Mouse (Mus musculus): ENCODE results near the gene Glrx5. TPM values are rescaled to one million over a fixed set of nuclear protein-coding genes. Genes with fewer than 3 reads are reported as not detected.

Gene Glrx5
- total and polyA plus RNA-seq, 2 experiments from 2014 or later = 35.8 to 185 TPM

- TF ChIP-seq CTCF (IDR thresholded peaks at IDR 0.05) = no peak
- Histone ChIP-seq H3K36me3 (ENCODE audit: insufficient read depth, low read length) (peaks cover 23% of the 10 kb centered on the region), H3K4me1 (ENCODE audit: insufficient read depth, low read length) (0 out of 2 replicates have a peak, but pooled peaks cover under 1% of the 10 kb centered on the region), H3K4me2 (ENCODE audit: low read depth, low read length, poor library complexity, severe bottlenecking) (no peak overlapping the region), H3K9me3 (ENCODE audit: low read length) (no peaks in the 10 kb centered on the region), H3K27me3 (ENCODE audit: insufficient read depth, low read length) (no peaks in the 10 kb centered on the region), H3K4me3 (ENCODE audit: low read depth, low read length) (no peak overlapping the region), H3K27ac (ENCODE audit: low read depth, low read length) (no peak overlapping the region), H3K9ac (replicated peaks; ENCODE audit: low read length, poor library complexity, severe bottlenecking) (no peak overlapping the region)
- ATAC-seq (ENCODE audit: low FRiP score) = no peak
- no peak for DNase-seq (ENCODE audit: low spot score)
- WGBS = 71% methylated on average over 12 of the region's 12 CpGs
Measured at GRCm38 (mm10) chr12:105039578-105040289, 7.2 kb downstream of the Glrx5 start.

GRCm38 (mm10) chr12:105040950-105041349 is 8.5 kb downstream of the Glrx5 start:
- ATAC-seq (ENCODE audit: low FRiP score) (no peak), DNase-seq (ENCODE audit: low spot score) (no peak)
- Histone ChIP-seq H3K4me1 (ENCODE audit: insufficient read depth, low read length) (no peaks in the 10 kb centered on the region), H3K27ac (ENCODE audit: low read depth, low read length) (no peak overlapping the region), H3K36me3 (ENCODE audit: insufficient read depth, low read length) (peaks cover 23% of the 10 kb centered on the region), H3K4me3 (ENCODE audit: low read depth, low read length) (no peak overlapping the region), H3K9ac (replicated peaks; ENCODE audit: low read length, poor library complexity, severe bottlenecking) (no peak overlapping the region), H3K4me2 (ENCODE audit: low read depth, low read length, poor library complexity, severe bottlenecking) (no peak overlapping the region), H3K9me3 (ENCODE audit: low read length) (no peaks in the 10 kb centered on the region), H3K27me3 (ENCODE audit: insufficient read depth, low read length) (no peaks in the 10 kb centered on the region)
- TF ChIP-seq CTCF (IDR thresholded peaks at IDR 0.05) = no peak
- WGBS = 88% methylated on average over 7 of the region's 7 CpGs

- Histone ChIP-seq H3K9ac (replicated peaks; ENCODE audit: low read length, poor library complexity, severe bottlenecking) (no peak overlapping the region), H3K4me2 (ENCODE audit: low read depth, low read length, poor library complexity, severe bottlenecking) (no peak overlapping the region), H3K36me3 (ENCODE audit: insufficient read depth, low read length) (peaks cover 23% of the 10 kb centered on the region), H3K9me3 (ENCODE audit: low read length) (no peaks in the 10 kb centered on the region), H3K4me3 (ENCODE audit: low read depth, low read length) (no peak overlapping the region), H3K27ac (ENCODE audit: low read depth, low read length) (no peak overlapping the region), H3K27me3 (ENCODE audit: insufficient read depth, low read length) (no peaks in the 10 kb centered on the region), H3K4me1 (ENCODE audit: insufficient read depth, low read length) (no peaks in the 10 kb centered on the region)
- ATAC-seq (ENCODE audit: low FRiP score) (no peak), DNase-seq (ENCODE audit: low spot score) (no peak)
- WGBS = 85% methylated on average over 5 of the region's 5 CpGs
- no peak for TF ChIP-seq CTCF (IDR thresholded peaks at IDR 0.05)
Measured at GRCm38 (mm10) chr12:105043081-105043480, 10.6 kb downstream of the Glrx5 start.

- H3K27ac ChIP-seq (ENCODE audit: low read depth, low read length) = no peak overlapping the region
- no peaks in the 10 kb centered on the region for H3K9me3 ChIP-seq (ENCODE audit: low read length)
- no peak for DNase-seq (ENCODE audit: low spot score)
- peaks cover 23% of the 10 kb centered on the region for H3K36me3 ChIP-seq (ENCODE audit: insufficient read depth, low read length)
- no peak for TF ChIP-seq CTCF (IDR thresholded peaks at IDR 0.05)
- WGBS = 94% methylated on average over 9 of the region's 9 CpGs
- no peak for ATAC-seq (ENCODE audit: low FRiP score)
- no peaks in the 10 kb centered on the region for H3K27me3 ChIP-seq (ENCODE audit: insufficient read depth, low read length)
- H3K4me3 ChIP-seq (ENCODE audit: low read depth, low read length) = no peak overlapping the region
- H3K4me2 ChIP-seq (ENCODE audit: low read depth, low read length, poor library complexity, severe bottlenecking) = no peak overlapping the region
- no peaks in the 10 kb centered on the region for H3K4me1 ChIP-seq (ENCODE audit: insufficient read depth, low read length)
- H3K9ac ChIP-seq (replicated peaks; ENCODE audit: low read length, poor library complexity, severe bottlenecking) = no peak overlapping the region
Measured at GRCm38 (mm10) chr12:105044775-105045174, 12.3 kb downstream of the Glrx5 start.

GRCm38 (mm10) chr12:105048301-105048863 is 15.9 kb downstream of the Glrx5 start:
- H3K4me1 ChIP-seq (ENCODE audit: insufficient read depth, low read length) = no peaks in the 10 kb centered on the region
- ATAC-seq (ENCODE audit: low FRiP score) (no peak), DNase-seq (ENCODE audit: low spot score) (no peak)
- H3K9ac ChIP-seq (replicated peaks; ENCODE audit: low read length, poor library complexity, severe bottlenecking) = no peak overlapping the region
- H3K4me3 ChIP-seq (ENCODE audit: low read depth, low read length) = no peak overlapping the region
- 41% methylated on average over 17 of the region's 17 CpGs for WGBS
- H3K36me3 ChIP-seq (ENCODE audit: insufficient read depth, low read length) = no peaks in the 10 kb centered on the region
- no peak overlapping the region for H3K4me2 ChIP-seq (ENCODE audit: low read depth, low read length, poor library complexity, severe bottlenecking)
- no peaks in the 10 kb centered on the region for H3K27me3 ChIP-seq (ENCODE audit: insufficient read depth, low read length)
- TF ChIP-seq CTCF (IDR thresholded peaks at IDR 0.05) = no peak
- no peak overlapping the region for H3K27ac ChIP-seq (ENCODE audit: low read depth, low read length)
- H3K9me3 ChIP-seq (ENCODE audit: low read length) = no peaks in the 10 kb centered on the region

GRCm38 (mm10) chr12:105049813-105050212 is 17.3 kb downstream of the Glrx5 start:
- WGBS = 81% methylated on average over 12 of the region's 12 CpGs
- H3K9ac ChIP-seq (replicated peaks; ENCODE audit: low read length, poor library complexity, severe bottlenecking) = no peak overlapping the region
- DNase-seq (ENCODE audit: low spot score) = no peak
- H3K27ac ChIP-seq (ENCODE audit: low read depth, low read length) = no peak overlapping the region
- no peak for TF ChIP-seq CTCF (IDR thresholded peaks at IDR 0.05)
- ATAC-seq (ENCODE audit: low FRiP score) = no peak
- H3K4me2 ChIP-seq (ENCODE audit: low read depth, low read length, poor library complexity, severe bottlenecking) = no peak overlapping the region
- H3K4me3 ChIP-seq (ENCODE audit: low read depth, low read length) = no peak overlapping the region
- H3K27me3 ChIP-seq (ENCODE audit: insufficient read depth, low read length) = no peaks in the 10 kb centered on the region
- no peaks in the 10 kb centered on the region for H3K4me1 ChIP-seq (ENCODE audit: insufficient read depth, low read length)
- H3K9me3 ChIP-seq (ENCODE audit: low read length) = no peaks in the 10 kb centered on the region
- H3K36me3 ChIP-seq (ENCODE audit: insufficient read depth, low read length) = no peaks in the 10 kb centered on the region
